Mouse (Mus musculus): ENCODE measurements around the gene Harbi1. TPM values are rescaled to one million over a fixed set of nuclear protein-coding genes. Genes with fewer than 3 reads are reported as not detected.

Gene Harbi1
- total RNA-seq (2021) (10 to 100 TPM in 1 of 2 experiments, 1 to 10 TPM in 1; 6.8 to 12.0 TPM), polyA plus RNA-seq (2012; rRNA removed) (1.8 and 2.0 TPM in 2 replicates)
- long read RNA-seq, transcript Harbi1-201 (3 exons, 2,308 nt): major isoform, 7 of 9 reads
- long read RNA-seq, partial matches to known transcripts: 1 of 9 reads
- long read RNA-seq, other reads (novel, unspliced or antisense): 1 of 9 reads

DNA sequence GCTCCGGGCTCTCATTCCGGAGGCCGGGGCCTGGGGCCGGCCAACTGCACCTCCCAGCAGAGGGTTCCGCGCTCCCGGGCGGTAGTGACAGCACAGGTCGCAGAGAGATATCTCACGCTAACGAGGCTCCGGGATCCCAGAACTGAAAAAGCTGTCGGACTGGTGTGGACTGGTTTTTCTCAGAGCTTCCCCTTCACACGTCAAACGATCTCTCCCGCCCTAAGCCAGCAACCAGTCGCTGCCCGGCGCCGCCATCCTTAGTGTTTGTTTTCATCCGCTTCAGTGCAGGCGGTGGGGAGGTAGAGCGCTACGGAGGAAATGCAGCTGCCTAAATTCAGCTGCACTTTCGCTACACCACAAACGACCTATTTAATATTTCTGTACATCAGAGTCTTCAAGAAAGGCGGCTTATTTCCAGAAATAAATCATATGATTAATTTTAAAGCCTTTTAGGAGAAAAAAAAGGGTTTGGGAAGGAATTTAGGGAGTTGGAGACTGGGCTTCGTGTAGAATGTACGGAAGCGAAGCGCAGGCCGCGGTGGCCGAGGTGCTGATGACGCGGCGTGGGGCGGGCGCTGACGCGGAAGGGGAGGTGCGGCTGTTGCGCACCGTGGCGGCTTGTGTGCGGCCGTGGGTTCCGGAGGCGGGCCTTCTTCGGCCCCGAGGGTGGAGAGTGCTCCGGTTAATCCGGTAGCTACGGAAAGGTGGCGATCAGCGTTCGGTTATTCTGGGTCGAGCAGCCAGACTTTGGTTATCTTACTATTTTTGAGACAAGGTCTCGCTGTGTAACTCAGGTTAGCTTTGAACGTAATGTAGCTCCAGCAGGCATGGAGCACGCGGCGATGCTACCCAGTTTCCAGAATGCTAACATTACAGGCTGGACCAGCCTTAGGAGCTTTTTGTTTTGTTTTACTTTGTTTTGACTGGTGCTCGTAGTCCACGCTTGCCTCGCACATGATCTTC lies at the start of gene Harbi1, which contains the start of gene Atg13:
TSS of gene Harbi1 (plus strand) at position 581 of the 963 bp plus-strand sequence.
TSS of gene Atg13 (minus strand) at position 305 of the 963 bp plus-strand sequence.
- peak; percentile 95 for DNase-seq

DNA sequence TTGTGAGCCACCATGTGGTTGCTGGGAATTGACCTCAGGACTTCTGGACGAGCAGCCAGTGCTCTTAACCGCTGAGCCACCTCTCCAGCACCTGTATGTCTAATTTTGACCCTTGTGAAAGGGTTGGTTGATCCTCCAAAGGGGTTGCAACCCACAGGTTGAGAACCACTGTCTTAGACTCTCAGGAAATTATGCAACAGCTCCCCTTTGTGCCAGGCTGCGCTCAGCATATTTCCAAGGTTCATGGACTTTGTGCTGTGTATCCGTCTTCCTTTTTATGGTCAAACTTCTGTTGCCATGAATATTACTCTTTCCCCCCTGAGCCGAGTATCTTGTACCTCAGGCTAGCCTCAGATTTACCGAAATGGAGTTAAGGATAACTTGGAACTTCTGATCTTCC lies 49.7 kb upstream of the Harbi1 start:
- no peak for DNase-seq

GRCm38 (mm10) chr2:91664780-91665179 lies 45.9 kb upstream of the Harbi1 start:
- no peak for DNase-seq

DNA sequence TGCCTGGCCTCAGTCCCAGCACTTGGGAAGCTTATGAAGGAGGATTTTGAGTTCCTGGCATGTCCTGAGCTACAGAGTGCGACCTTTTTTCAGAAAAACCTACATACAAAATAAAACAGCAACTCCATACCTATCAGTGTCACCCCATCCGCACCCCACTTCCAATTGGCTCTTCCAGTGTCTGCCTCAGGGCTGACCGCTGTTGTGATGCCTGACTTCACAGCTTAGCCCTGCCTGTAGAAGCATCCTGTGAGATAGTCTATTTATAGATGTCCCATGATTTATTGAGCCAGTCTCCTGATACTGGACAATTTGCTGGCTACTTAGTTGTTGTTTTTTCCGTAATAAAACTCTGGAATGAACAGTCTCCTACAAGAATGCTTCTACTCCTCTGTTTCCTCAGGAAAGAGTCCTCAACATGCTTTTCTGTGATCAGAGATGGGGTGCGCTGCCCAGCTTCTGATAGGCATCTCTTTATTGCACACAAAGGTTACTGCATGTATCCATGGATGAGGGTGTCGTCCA lies 44.2 kb upstream of the Harbi1 start:
- no peak for DNase-seq

- no peak for DNase-seq
Measured at GRCm38 (mm10) chr2:91667747-91668146, 42.9 kb upstream of the Harbi1 start.

- DNase-seq: peak; percentile 59
Measured at GRCm38 (mm10) chr2:91669326-91669725, 41.3 kb upstream of the Harbi1 start.

DNA sequence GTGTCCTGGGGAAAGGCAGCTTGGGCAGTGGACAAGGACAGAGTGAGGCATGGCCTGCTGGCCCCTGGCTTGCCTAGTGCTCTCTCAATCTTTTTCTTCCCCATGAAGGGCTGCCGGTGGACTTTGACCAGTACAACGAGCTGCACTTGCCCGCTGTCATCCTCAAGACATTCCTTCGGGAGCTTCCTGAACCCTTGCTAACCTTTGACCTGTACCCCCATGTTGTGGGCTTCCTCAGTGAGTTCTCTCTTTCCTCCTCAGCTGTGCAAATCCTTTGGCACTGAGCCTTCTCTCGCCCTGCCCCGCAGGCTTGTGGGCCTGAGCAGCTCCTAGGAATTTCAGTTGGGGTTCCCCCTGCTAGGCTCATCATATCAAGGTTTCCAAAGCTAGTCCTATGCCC lies 40.6 kb upstream of the Harbi1 start:
- no peak for DNase-seq

- DNase-seq: no peak
Measured at GRCm38 (mm10) chr2:91673587-91673986, 37.1 kb upstream of the Harbi1 start.

- DNase-seq: no peak
Measured at GRCm38 (mm10) chr2:91674895-91675294, 35.8 kb upstream of the Harbi1 start.

DNA sequence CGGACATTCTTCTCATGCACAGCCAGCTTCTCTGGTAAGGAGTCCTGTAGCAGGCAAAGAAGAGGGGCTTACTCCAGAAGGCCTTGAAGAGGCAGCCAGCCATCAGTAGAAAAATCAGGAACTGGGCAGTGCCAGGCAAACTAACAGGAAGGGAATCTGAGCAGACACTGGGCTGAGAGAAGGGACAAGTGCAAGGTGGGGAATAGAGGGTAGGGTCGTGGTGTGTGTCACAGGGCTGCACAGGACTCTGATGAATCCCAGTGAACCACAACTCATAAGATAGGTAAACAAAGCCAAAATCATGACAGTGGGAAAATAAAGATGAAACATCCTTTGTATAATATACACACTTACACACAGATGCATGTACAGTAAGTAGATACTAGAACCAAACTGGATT lies 34.2 kb upstream of the Harbi1 start:
- no peak for DNase-seq

DNA sequence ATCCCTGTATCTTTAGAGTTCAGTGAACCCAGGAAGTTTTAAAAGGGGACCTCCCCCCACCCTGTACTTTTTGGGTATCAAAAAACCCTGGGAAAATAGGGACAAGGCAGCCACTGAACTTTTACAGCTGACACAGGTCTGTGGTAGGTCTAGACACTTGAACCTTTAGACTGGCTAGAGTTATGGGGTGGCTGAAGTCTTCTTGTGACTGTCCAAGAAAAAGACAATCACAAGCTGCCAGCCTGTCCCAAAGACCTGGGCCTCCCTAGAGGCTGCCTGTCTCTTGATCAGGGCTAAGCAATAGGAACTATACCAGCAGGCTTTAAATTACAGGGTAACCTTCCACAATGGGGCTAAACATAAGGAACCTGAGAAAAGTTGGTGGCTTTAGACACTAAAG lies 33.7 kb upstream of the Harbi1 start:
- DNase-seq: no peak

DNA sequence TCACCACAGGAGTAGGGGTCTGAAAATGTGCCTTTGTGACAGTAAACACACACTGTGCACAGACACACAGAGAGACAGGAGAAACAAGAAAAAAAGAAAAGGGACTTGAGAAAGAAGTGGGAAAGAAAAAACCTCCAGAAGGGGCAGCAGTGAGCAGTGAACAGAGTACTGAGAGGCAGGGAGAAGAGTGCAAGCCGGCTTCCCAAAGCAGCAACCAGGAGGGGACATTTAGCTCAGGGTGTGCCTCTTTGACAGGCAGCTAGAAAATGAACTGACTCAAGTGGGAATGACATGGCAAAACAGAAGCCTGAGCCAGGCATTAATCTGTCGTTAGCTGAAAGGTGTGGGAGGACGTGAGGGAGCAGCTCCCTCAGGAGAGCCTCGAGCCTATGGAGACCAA lies 27.8 kb upstream of the Harbi1 start:
- DNase-seq: peak; percentile 29

DNA sequence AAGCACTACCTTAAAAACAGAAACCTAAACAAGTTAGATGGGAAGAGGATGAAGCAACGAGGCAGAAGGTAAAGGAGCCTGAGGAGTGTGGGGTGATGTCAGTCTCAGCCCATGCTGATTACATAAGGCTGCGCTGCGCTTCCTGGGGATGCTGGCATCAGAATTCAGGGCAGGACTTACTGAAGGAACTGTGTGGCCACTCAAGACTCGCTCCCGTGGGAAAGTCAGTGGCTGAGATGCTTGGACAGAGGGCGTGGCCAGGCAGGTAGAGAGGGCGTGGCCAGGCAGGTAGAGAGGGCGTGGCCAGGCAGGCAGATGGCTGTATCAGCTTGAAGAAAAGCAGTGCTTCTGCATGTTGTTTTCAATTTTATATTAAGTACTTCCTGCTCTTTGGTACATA lies 26.7 kb upstream of the Harbi1 start:
- no peak for DNase-seq

DNA sequence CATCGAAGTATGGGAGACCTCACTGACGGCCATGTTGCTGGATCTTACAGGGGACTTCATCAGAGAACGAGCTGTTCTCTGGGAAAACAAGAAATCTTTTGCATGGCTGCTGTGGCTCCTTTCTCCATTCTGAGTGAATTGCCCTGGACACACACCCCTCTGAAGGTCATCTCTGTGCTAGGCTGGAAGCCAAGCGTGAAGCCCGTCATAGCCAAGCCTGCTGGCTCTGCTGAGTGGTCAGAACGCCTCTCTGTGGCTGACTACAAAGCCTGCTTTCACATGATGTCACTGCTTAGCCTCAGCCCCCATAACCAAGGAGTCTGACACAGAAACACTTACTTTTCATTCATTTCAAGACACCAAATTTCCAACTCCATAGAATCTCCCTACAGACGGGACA lies 21.2 kb upstream of the Harbi1 start:
- DNase-seq: peak; percentile 93

- no peak for DNase-seq
Measured at GRCm38 (mm10) chr2:91695436-91696224, 15.0 kb upstream of the Harbi1 start.

- peak; percentile 37 for DNase-seq
Measured at GRCm38 (mm10) chr2:91696225-91696590, 14.4 kb upstream of the Harbi1 start.

GRCm38 (mm10) chr2:91699225-91699624 lies 11.4 kb upstream of the Harbi1 start:
- no peak for DNase-seq

- DNase-seq: no peak
Measured at GRCm38 (mm10) chr2:91701366-91701765, 9.3 kb upstream of the Harbi1 start.

- no peak for DNase-seq
Measured at GRCm38 (mm10) chr2:91705736-91706135, 4.9 kb upstream of the Harbi1 start.

DNA sequence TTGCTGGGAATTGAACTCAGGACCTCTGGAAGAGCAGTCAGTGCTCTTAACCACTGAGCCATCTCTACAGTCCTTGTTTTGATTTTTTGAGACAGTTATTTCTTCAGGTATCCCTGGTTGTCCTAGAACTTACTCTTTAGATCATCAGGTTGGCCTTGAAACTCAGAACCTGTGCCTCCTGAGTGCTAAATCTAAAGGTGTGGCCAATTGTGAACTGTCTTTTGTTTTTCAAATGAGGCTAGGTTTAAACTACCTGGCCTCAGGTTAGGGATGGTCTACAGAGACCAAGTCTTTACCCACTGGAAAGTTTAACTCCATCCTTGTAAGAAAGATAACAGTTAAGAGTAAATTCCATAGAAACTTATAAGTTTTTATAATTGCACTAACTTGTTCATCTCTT lies 4.2 kb upstream of the Harbi1 start:
- DNase-seq: no peak

GRCm38 (mm10) chr2:91708361-91708760 lies 2.3 kb upstream of the Harbi1 start:
- peak; percentile 56 for DNase-seq

GRCm38 (mm10) chr2:91711256-91711925 lies 739 bp downstream of the Harbi1 start:
- DNase-seq: no peak

Measured in adrenal gland, adult 2 months (tissue).